Mouse (Mus musculus): ENCODE results near the gene Magi2. TPM values are rescaled to one million over a fixed set of nuclear protein-coding genes. Genes with fewer than 3 reads are reported as not detected.

Gene Magi2
- polyA plus RNA-seq, 1 experiment: 1.8 TPM

DNA sequence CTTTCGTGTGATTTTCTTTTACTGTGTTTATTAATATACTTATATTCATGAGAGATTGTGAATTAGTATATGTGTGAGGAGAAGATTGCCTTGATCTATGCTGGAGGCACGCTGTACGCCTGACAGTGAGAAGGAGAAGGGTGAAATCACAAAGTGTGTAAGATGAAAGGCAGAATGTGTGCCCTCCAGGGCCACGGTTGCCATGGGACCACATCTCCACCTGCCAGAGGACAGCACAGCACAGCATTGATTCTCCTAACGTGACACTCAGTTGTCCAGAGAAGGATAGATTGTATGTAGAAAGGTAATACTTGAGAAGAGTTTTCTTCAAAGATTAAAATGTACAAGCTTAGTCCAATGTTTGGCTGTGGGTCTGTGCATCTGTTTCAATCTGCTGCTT, 847.3 kb downstream of the Magi2 start:
- no peak for DNase-seq (ENCODE audit: low read depth)

- DNase-seq (ENCODE audit: low read depth): no peak
Measured at GRCm38 (mm10) chr5:20074867-20075266, 848.0 kb downstream of the Magi2 start.

DNA sequence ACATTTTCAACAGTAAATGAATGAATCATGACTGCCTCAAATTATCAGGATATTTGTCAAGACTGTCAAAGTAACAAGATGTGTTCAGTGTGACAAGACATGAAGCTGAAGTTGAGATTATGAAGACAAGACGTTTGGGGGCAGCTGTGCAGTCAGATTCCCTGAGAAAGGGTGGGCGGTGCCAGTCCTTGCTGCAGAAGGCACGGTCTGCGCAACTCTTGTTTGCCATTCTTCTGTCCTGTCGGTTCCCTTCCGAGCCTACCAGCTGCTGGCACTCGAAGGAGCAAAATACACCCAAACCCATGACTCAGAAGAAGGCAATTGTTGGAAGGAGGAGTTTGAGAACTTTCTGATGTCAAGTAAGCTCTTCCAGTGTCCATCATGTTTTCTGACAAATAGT, 852.1 kb downstream of the Magi2 start:
- no peak for DNase-seq (ENCODE audit: low read depth)

DNA sequence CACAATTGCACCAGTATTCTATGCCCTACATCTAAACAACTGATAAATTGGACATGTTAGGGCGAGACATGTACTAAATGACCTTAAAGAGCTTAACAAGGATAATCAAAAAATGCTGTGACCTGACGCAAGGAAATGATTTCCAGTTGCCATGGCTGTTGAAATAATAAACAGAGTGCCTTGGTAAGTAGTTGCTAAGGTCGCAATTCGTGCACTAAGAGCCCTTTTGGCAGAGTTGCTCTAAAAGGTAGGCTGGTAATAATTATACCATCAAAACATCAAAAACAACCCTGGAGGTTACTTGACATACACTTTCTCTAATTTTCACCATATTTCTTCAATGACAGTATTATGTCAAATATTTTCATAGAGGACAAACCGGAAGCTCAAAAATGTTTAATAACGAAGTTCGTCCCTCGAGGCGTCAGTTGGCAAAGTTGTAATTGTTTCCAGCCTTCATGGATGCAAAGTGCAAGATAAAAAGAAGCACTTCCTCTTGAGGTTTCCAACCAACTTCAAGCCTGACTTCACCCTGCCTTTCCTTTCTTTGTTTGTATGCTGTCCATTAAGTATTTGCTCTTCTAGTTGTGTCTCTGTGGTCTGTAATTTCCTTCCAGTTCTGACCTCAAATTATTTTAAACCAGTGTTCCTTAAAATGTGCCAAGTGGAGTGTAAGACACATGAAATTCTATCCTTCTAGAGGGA, 853.9 kb downstream of the Magi2 start:
- DNase-seq (ENCODE audit: low read depth): no peak

DNA sequence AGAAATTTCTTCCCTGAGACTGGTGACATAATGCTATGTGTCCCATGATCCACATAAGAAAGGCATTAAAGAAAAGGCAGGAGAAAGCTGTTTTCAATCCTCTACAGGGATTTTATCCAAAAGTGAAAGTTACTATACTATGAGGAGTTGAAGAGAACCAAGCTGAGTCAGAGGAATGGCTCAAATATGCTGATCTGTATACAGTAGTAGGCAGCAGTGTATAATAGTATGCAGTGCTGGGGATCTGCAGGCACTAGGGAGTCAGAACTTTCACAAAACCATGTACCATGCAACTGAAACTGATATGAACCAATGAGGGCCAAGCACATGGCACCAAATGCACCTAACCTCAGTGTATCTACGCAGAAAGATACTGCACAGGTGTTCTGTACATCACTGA, 855.5 kb downstream of the Magi2 start:
- DNase-seq (ENCODE audit: low read depth): no peak

DNA sequence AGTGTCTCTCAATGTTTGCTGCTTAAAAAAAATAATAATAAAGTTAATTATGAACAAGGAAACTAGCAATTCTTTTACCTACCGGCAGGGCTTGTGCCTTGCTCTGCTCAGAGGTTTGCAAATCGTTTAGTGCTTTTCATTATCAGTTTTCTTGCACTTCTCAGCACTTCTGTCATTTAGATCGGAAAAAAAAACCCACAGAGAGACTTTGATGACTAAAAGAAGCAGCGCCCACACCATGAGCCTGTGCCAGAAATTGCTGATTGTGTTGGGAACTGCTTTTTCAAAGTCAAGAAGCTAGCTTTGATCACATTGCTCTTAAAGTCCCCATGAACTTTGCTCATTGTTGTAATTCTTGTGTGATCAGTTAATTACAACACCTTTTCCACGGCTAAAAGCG, 860.2 kb downstream of the Magi2 start:
- no peak for DNase-seq (ENCODE audit: low read depth)

DNA sequence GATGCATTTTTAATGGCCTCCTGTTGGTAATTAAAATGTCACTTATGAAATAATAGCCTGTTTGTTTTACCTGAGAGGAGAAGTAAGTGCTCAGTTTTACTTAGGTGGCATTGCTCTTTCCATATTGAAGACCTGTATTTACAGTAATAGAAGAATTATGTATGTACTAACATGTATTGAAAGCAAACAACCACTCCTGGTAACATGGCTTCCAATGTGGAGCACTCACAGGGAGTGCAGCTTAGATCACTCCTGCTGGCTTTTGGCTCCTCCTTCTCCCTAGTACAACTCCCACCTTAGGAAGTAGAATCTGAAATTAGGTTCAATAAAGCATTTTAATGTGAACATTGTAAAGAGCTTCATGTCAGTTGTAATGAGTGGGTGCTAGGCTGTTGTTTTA, 877.0 kb downstream of the Magi2 start:
- no peak for DNase-seq (ENCODE audit: low read depth)

GRCm38 (mm10) chr5:20104496-20104895, 877.7 kb downstream of the Magi2 start:
- no peak for DNase-seq (ENCODE audit: low read depth)

GRCm38 (mm10) chr5:20109496-20109895, 882.7 kb downstream of the Magi2 start:
- no peak for DNase-seq (ENCODE audit: low read depth)

- no peak for DNase-seq (ENCODE audit: low read depth)
Measured at GRCm38 (mm10) chr5:20117156-20117555, 890.3 kb downstream of the Magi2 start.

GRCm38 (mm10) chr5:20140235-20140634, 913.4 kb downstream of the Magi2 start:
- DNase-seq (ENCODE audit: low read depth): no peak

- no peak for DNase-seq (ENCODE audit: low read depth)
Measured at GRCm38 (mm10) chr5:20140662-20141444, 914.0 kb downstream of the Magi2 start.

DNA sequence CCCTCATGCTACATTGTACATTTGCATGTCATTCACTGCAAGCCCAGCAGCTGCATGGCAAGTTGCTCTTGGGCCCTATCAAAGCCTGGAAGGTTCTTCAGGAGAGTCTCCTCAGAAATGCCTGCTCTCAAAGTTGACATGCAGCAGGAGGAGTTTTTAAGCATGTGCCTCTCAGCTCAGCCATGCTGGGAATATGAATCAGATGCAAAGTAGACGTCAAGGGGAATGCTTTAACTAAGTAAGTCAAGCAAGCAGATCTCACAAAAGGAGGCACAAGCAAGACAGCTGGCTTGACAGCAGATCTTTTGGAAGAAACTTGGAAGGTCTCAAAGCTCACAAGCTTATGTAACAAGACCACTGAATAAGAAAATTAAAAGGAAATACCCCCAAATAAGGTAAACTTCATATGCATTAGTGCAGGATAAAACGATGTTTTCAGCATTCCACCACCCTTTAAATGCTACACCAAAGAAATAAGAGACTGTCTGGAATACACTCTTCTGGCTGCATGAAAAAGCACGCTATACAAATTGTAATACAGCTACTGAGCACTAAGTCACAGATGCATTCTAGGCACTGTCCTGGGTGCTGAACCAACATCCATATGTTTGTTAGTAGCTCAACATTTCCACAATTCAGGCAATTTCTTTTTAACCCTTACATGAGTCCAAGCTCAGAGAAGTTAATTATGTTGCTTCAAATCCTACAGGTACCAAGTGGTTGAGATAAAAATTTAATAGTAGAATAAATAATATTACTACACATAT, 926.7 kb downstream of the Magi2 start:
- DNase-seq (ENCODE audit: low read depth): no peak

GRCm38 (mm10) chr5:20196765-20197164, 969.9 kb downstream of the Magi2 start:
- no peak for DNase-seq (ENCODE audit: low read depth)

- DNase-seq (ENCODE audit: low read depth): no peak
Measured at GRCm38 (mm10) chr5:20197395-20197794, 970.6 kb downstream of the Magi2 start.

DNA sequence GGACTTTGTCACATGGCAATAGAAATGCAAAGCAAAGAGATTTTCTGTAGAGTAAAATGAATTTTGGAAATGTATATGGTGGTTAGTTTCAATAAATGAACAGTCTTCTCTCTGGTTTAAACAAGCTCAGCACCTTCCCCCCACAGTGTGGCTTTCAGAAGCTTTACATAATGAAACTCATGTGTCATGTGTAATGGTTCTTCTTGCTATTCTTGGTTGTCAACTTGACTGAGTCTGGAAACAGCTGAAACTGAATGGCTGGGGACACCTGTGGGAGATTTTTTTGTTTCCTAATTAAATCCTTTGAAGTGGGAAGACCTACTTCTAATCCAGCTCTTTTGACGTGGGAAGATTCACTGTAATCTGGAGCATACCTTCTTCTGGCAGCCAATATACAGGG, 974.5 kb downstream of the Magi2 start:
- no peak for DNase-seq (ENCODE audit: low read depth)

DNA sequence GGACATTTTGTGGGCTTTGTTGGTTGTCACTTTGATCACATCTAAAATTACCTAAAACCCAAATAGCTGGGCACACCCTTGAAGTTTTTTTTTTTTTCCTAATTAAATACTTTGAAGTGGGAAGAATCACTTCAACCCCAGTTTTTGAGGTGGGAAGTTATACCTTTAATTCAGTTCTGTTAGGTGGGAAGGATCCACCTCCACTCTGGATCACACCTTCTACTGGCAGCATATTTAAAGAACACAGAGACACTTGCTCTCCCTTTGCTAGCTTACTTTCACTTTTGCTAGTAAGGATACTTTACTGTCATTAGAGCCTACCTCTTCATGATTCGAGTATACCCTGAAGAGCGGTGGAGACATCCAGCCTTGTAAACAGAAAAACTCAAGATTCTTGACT, 981.3 kb downstream of the Magi2 start:
- no peak for DNase-seq (ENCODE audit: low read depth)

DNA sequence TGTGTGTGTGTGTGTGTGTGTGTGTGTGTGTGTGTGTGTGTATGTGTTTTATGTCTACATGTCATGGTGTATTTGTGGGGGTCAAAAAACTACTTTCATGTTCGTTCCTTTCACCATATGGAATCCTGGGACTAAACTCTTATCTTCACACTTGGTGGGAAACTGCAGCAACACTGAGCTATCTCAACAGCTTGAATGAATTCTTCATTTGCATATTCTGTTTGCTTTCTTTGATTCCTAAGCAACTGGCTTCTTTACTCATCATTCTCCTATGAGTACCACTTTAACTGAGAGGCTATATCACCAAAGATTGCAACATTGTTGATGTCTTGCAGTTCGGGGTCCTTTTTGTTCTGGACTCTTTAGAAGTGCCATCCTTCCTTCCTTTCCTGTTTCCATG, 986.5 kb downstream of the Magi2 start:
- no peak for DNase-seq (ENCODE audit: low read depth)

- no peak for DNase-seq (ENCODE audit: low read depth)
Measured at GRCm38 (mm10) chr5:20226471-20227210, 999.8 kb downstream of the Magi2 start.

DNA sequence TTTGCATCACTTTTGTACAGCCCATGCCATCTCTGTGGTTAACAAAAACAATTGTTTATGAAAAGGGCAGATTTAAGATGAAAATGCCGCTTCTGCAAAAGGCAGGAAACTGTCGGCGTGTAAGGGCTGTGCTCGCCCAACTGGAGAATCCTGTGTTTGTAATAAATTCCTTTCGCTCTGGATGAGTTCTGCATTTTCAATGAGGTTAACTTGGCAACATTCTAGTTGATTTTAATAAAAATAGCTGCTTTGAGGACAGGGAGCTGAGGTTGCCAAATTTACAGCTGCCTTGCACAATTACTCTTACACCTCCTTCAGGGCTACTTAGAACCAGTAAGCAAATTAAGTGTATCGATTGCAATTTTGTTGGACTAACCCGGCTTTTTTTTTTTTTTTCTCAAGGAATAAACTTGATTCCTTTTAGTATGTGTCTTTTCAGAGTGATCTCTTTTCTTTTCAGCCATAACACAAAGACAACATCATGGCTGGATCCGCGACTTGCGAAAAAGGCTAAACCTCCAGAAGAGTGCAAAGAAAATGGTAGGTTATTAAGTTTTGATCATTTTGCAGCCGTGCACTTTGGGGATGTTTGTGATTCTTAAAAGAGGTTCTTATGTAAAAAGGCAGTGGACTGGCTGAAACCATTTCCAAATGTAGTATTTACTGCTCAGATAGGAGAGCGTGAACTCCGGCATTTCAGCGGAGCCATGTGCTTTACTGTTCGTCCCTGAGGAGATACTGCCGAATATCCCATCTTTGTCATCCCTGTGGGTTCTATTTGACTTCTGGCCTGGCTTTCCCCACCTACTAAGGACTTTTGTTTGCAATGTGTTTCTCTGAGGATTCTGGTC, 1001.3 kb downstream of the Magi2 start:
- DNase-seq (ENCODE audit: low read depth): no peak

DNA sequence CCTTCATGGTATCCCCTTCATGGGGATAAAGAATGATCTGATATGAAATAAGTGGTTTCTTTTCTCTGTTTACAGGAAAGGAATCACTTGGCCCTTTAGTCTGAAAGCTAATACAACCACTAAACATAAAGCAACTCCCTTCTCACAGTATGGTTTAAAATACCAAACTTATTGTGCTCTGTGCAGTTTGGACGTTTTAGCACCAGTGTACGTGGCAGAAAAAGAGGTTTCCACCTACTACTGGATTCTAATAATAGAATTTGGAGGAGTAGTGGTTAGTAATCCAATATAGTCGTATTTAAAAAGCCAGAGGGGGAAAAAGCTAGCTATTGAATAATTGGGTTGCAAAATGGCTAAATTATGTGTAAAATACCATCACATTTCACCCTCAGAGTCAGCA, 1005.1 kb downstream of the Magi2 start:
- DNase-seq (ENCODE audit: low read depth): no peak
